Mouse (Mus musculus): ENCODE results near the gene Aicda.
A peak's percentile ranks its signal among the peaks of the same experiment; 100 is the strongest.

DNA sequence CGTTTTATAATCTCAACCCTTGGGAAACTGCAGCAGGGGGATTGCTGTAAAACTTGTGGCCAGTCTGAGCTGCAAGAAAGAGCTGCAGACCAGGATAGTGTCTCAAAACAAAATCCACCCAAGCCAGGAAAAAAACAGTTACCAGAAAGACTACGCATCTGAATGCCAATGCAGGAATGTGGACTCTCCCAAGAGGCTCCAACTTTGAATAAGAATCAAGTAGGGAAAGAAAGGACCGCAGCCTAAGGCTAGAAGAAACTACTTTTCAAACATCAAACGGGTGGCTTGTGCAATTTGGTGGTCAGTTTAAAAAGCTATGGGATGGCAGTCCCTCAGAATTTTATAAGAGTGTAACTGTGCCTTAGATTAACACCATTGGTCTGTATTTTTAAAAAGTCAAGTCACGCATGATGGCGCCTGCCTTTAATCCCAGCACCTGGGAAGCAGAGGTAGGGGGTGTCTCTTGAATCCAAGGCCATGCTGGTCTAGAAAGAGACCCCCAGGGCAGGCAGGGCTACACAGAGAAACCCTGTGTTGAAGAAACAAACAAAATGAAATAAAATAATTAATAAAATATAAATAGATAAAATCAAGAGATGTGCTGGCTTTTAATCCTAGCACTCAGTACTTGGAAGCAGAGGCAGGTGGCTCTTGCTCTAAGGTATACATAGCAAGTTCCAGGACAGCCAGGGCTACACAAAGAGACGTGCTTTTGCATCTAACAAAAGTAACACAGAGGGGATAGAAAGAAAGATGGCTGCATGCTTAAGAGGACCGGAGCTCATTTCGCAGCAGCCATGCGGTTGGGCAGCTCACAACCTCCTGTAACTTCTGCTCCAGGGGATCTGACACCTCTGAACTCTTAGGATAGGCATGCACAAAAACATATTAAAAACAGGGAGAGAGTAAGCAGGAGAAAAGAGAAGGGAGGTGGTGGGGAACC is 55.1 kb downstream of the Aicda start:
- TF ChIP-seq MYB (IDR thresholded peaks at IDR 0.05; ENCODE audit: low read depth, low read length) (no peak), ETS1 (IDR thresholded peaks at IDR 0.05; ENCODE audit: low read depth, low read length) (no peak; the same call in 1 of the 2 replicates), CTCF (IDR thresholded peaks at IDR 0.05 in 2 of 3, conservative IDR thresholded peaks at IDR 0.05 in 1 of 3; ENCODE audit: control insufficient read depth in 1 of 3, insufficient read depth in 1 of 3, low read depth in 2 of 3, low read length in 3 of 3, poor library complexity in 1 of 3, severe bottlenecking in 1 of 3) (no peak), SIN3A (IDR thresholded peaks at IDR 0.05; ENCODE audit: low read length) (no peak; the same call in 1 of the 2 replicates), EP300 (IDR thresholded peaks at IDR 0.05; ENCODE audit: low read depth in 1 of 2, low read length in 2 of 2) (peak in 1 of 2 experiments; percentile 31; a peak in 1 of 4 replicates), TCF12 (IDR thresholded peaks at IDR 0.05; ENCODE audit: low read depth, low read length) (no peak; the same call in 1 of the 2 replicates), POLR2AphosphoS2 (IDR thresholded peaks at IDR 0.05; ENCODE audit: low read length) (no peak), MXI1 (IDR thresholded peaks at IDR 0.05; ENCODE audit: low read depth, low read length) (no peak), POLR2A (IDR thresholded peaks at IDR 0.05; ENCODE audit: control insufficient read depth in 1 of 2, insufficient read depth in 1 of 2, low read depth in 1 of 2, low read length in 2 of 2, poor library complexity in 1 of 2) (no peak), E2F4 (IDR thresholded peaks at IDR 0.05; ENCODE audit: borderline replicate concordance, low read depth, low read length) (no peak), TAL1 (IDR thresholded peaks at IDR 0.05; ENCODE audit: low read length) (no peak)
